Mouse (Mus musculus): ENCODE results near the gene Cgn.

- TF ChIP-seq CTCF (IDR thresholded peaks at IDR 0.05; ENCODE audit: borderline replicate concordance, extremely low read depth, insufficient read depth, insufficient read length) (no peak), POLR2A (IDR thresholded peaks at IDR 0.05; ENCODE audit: borderline replicate concordance, extremely low read depth, insufficient read depth, insufficient read length, poor library complexity, severe bottlenecking) (no peak)
Measured at GRCm38 (mm10) chr3:94815603-94816002, 29.3 kb upstream of the Cgn start.
